Mouse (Mus musculus) CH12.LX (cell line): Measurements from ENCODE around the gene Sec14l5. TPM values are rescaled to one million over a fixed set of nuclear protein-coding genes. Genes with fewer than 3 reads are reported as not detected.

Source experiments
- polyA plus RNA-seq: library from polyadenylated mRNA; unstranded; fragments of >175 nt; gene quantifications from 2 replicates; pipeline ENCODE4 v1.2.1, GENCODE M21; 2012; ENCODE audit warnings: low read depth; ENCODE audit not compliant: insufficient read length
- total RNA-seq, 2 experiments: library from RNA; depleted of rRNA; stranded (reverse); fragments of 300-350 nt in 1 of 2; fragments of >200 nt in 1 of 2; gene quantifications; 2 replicates each; pipeline ENCODE4 v1.2.3; 2012 to 2014

Gene Sec14l5
- total and polyA plus RNA-seq, 3 experiments = 0.13 TPM; not detected in 2

Other genes with a start within 250 kb of the Sec14l5 start
- 65.7 and 66.1 TPM in 2 replicates for gene Nudt16l1, start 208.3 kb upstream of the Sec14l5 start, total RNA-seq (2012; rRNA removed)
- gene Nudt16l1, start 208.3 kb upstream of the Sec14l5 start, total RNA-seq (2014; rRNA removed) = 32.8 and 36.3 TPM in 2 replicates
- gene Nudt16l1, start 208.3 kb upstream of the Sec14l5 start, polyA plus RNA-seq = 94.9 and 101 TPM in 2 replicates
- 24.4 and 34.0 TPM in 2 replicates for gene Anks3, start 182.9 kb upstream of the Sec14l5 start, total RNA-seq (2012; rRNA removed)
- 17.0 and 17.4 TPM in 2 replicates for gene Anks3, start 182.9 kb upstream of the Sec14l5 start, total RNA-seq (2014; rRNA removed)
- gene Anks3, start 182.9 kb upstream of the Sec14l5 start, polyA plus RNA-seq = 33.5 and 34.9 TPM in 2 replicates
- gene Sept12, start 149.3 kb upstream of the Sec14l5 start, total RNA-seq (2012; rRNA removed) = not detected in 2 replicates
- 0.13 TPM in 1 of 2 replicates, not detected in the other for gene Sept12, start 149.3 kb upstream of the Sec14l5 start, total RNA-seq (2014; rRNA removed)
- gene Sept12, start 149.3 kb upstream of the Sec14l5 start, polyA plus RNA-seq = not detected in 2 replicates
- not detected in 2 replicates for gene Smim22, start 139.8 kb upstream of the Sec14l5 start, total RNA-seq (2012; rRNA removed)
- gene Smim22, start 139.8 kb upstream of the Sec14l5 start, total RNA-seq (2014; rRNA removed) = not detected in 2 replicates
- gene Smim22, start 139.8 kb upstream of the Sec14l5 start, polyA plus RNA-seq = not detected in 2 replicates
- gene Rogdi, start 133.6 kb upstream of the Sec14l5 start, total RNA-seq (2012; rRNA removed) = 27.7 and 33.4 TPM in 2 replicates
- gene Rogdi, start 133.6 kb upstream of the Sec14l5 start, total RNA-seq (2014; rRNA removed) = 21.5 and 25.1 TPM in 2 replicates
- gene Rogdi, start 133.6 kb upstream of the Sec14l5 start, polyA plus RNA-seq = 121 and 130 TPM in 2 replicates
- gene Glyr1, start 97.2 kb upstream of the Sec14l5 start, total RNA-seq (2012; rRNA removed) = 90.6 and 103 TPM in 2 replicates
- gene Glyr1, start 97.2 kb upstream of the Sec14l5 start, total RNA-seq (2014; rRNA removed) = 130 and 134 TPM in 2 replicates
- gene Glyr1, start 97.2 kb upstream of the Sec14l5 start, polyA plus RNA-seq = 125 and 132 TPM in 2 replicates
- 31.0 and 33.2 TPM in 2 replicates for gene Ubn1, start 97.1 kb upstream of the Sec14l5 start, total RNA-seq (2012; rRNA removed)
- gene Ubn1, start 97.1 kb upstream of the Sec14l5 start, total RNA-seq (2014; rRNA removed) = 14.3 and 17.4 TPM in 2 replicates
- gene Ubn1, start 97.1 kb upstream of the Sec14l5 start, polyA plus RNA-seq = 30.4 and 32.5 TPM in 2 replicates
- gene Ppl, start 14.7 kb upstream of the Sec14l5 start, total RNA-seq (2012; rRNA removed) = 0.25 TPM in 2 replicates
- gene Ppl, start 14.7 kb upstream of the Sec14l5 start, total RNA-seq (2014; rRNA removed) = not detected in 2 replicates
- 0.04 and 0.10 TPM in 2 replicates for gene Ppl, start 14.7 kb upstream of the Sec14l5 start, polyA plus RNA-seq
- gene Nagpa, start 56.9 kb downstream of the Sec14l5 start, total RNA-seq (2012; rRNA removed) = 50.2 and 65.3 TPM in 2 replicates
- gene Nagpa, start 56.9 kb downstream of the Sec14l5 start, total RNA-seq (2014; rRNA removed) = 39.9 and 41.9 TPM in 2 replicates
- gene Nagpa, start 56.9 kb downstream of the Sec14l5 start, polyA plus RNA-seq = 79.0 and 80.6 TPM in 2 replicates
- not detected in 2 replicates for gene AU021092, start 75.2 kb downstream of the Sec14l5 start, total RNA-seq (2012; rRNA removed)
- not detected in 2 replicates for gene AU021092, start 75.2 kb downstream of the Sec14l5 start, total RNA-seq (2014; rRNA removed)
- gene AU021092, start 75.2 kb downstream of the Sec14l5 start, polyA plus RNA-seq = not detected in 2 replicates
- gene Alg1, start 86.5 kb downstream of the Sec14l5 start, total RNA-seq (2012; rRNA removed) = 65.7 and 72.8 TPM in 2 replicates
- 53.4 and 55.7 TPM in 2 replicates for gene Alg1, start 86.5 kb downstream of the Sec14l5 start, total RNA-seq (2014; rRNA removed)
- gene Alg1, start 86.5 kb downstream of the Sec14l5 start, polyA plus RNA-seq = 52.9 and 63.5 TPM in 2 replicates
- gene Eef2kmt, start 108.9 kb downstream of the Sec14l5 start, total RNA-seq (2012; rRNA removed) = 38.5 and 39.5 TPM in 2 replicates
- 35.8 and 39.8 TPM in 2 replicates for gene Eef2kmt, start 108.9 kb downstream of the Sec14l5 start, total RNA-seq (2014; rRNA removed)
- gene Eef2kmt, start 108.9 kb downstream of the Sec14l5 start, polyA plus RNA-seq = 38.3 and 41.6 TPM in 2 replicates